Mouse (Mus musculus): Measurements from ENCODE around the gene Pcyt1a. TPM values are rescaled to one million over a fixed set of nuclear protein-coding genes. Genes with fewer than 3 reads are reported as not detected.

Gene Pcyt1a
- polyA plus RNA-seq, 1 experiment, result 45.2 TPM

DNA sequence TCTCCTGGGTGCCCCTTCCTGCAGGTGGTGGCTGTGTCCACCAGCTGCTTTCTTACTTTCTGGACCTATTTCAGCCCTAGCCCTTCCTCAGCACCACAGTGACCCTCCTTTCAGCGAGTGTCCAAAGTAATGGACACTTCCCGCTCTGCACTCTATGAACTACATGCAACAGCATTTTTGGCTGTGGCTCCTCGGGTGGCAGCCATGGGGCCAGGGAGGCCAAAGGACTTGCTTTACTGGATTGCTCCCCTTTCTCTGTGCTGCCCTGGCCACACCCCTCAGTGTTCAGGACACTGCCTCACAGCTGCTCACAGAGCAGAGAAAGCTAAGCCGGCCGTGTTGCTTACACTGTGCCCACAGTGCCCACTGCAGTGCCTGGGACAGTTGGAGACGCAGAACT lies 72.9 kb downstream of the Pcyt1a start:
- H3K4me3 ChIP-seq (ENCODE audit: insufficient read depth, low read length), result no peak overlapping the region
- no peak overlapping the region for H3K27ac ChIP-seq (ENCODE audit: insufficient read depth, low read length)
- no peak for TF ChIP-seq POLR2A (IDR thresholded peaks at IDR 0.05; ENCODE audit: low read depth, low read length)
- no peak for TF ChIP-seq CTCF (IDR thresholded peaks at IDR 0.05; ENCODE audit: borderline replicate concordance, insufficient read depth, low read length)
- no peaks in the 10 kb centered on the region for H3K4me1 ChIP-seq (ENCODE audit: control insufficient read depth, insufficient read depth, low read length)

DNA sequence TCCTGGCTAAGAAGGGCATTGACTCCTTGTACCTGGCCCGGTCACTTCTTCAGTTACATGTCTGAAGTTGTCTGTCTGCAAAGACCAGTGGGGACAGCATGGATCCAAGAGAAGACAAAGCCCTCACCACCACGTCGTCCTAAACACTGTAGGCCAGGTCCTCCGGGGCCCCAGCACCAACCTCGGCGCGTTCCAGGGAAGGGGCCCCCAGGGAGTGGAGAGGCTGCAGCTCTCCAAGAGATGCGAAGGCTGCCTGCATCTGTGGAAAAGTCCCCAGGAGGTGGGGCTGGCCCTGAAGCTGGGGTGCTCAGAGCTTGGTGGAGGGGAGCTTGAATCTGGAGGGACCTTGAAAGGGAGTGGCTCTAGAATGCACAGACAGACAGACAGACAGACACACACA lies 75.6 kb downstream of the Pcyt1a start:
- no peak overlapping the region for H3K4me3 ChIP-seq (ENCODE audit: insufficient read depth, low read length)
- TF ChIP-seq POLR2A (IDR thresholded peaks at IDR 0.05; ENCODE audit: low read depth, low read length) (no peak), CTCF (IDR thresholded peaks at IDR 0.05; ENCODE audit: borderline replicate concordance, insufficient read depth, low read length) (no peak)
- H3K4me1 ChIP-seq (ENCODE audit: control insufficient read depth, insufficient read depth, low read length), result no peaks in the 10 kb centered on the region
- no peak overlapping the region for H3K27ac ChIP-seq (ENCODE audit: insufficient read depth, low read length)

DNA sequence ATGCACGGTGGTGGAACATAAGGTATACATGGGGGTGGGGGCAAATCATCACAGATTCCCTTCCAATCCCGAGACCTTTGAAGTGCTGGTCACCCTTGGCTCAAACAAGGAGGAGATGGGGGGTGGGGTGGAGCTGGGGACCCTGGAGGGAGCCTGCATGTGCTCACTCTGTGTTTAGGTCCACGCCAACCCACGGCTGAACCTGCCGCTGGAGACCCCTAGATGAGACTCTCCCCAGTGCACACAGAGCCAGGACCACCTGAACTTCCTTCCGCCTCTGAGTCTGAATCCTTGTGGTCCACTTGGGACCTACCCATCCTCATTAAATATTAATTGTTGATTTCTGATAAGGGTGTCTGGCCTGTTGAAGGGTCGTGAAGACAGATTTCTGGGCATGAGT lies 76.1 kb downstream of the Pcyt1a start:
- TF ChIP-seq POLR2A (IDR thresholded peaks at IDR 0.05; ENCODE audit: low read depth, low read length), result no peak
- no peak for TF ChIP-seq CTCF (IDR thresholded peaks at IDR 0.05; ENCODE audit: borderline replicate concordance, insufficient read depth, low read length)
- Histone ChIP-seq H3K4me1 (ENCODE audit: control insufficient read depth, insufficient read depth, low read length) (no peaks in the 10 kb centered on the region), H3K27ac (ENCODE audit: insufficient read depth, low read length) (no peak overlapping the region), H3K4me3 (ENCODE audit: insufficient read depth, low read length) (no peak overlapping the region)

DNA sequence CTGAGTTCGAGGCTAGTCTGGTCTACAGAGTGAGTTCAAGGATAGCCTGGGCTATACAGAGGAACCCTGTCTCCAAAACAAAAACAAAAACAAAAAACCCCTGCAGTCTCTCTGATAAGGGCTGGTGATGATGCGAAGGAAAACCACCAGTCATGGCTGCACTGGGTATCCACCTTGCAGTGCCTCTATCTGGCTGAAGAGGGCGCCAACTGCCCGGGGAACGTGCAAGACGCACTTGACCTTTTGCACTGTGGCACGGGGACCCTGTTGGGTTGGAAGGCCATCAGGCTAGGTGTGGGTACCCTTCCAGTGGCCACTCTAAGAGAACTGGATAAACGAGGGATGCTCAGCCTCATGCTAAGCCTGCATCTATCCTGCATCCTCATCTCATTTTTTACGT lies 76.7 kb downstream of the Pcyt1a start:
- Histone ChIP-seq H3K4me3 (ENCODE audit: insufficient read depth, low read length) (no peak overlapping the region), H3K4me1 (ENCODE audit: control insufficient read depth, insufficient read depth, low read length) (no peaks in the 10 kb centered on the region), H3K27ac (ENCODE audit: insufficient read depth, low read length) (no peak overlapping the region)
- TF ChIP-seq POLR2A (IDR thresholded peaks at IDR 0.05; ENCODE audit: low read depth, low read length) (no peak), CTCF (IDR thresholded peaks at IDR 0.05; ENCODE audit: borderline replicate concordance, insufficient read depth, low read length) (peak; percentile 91)

DNA sequence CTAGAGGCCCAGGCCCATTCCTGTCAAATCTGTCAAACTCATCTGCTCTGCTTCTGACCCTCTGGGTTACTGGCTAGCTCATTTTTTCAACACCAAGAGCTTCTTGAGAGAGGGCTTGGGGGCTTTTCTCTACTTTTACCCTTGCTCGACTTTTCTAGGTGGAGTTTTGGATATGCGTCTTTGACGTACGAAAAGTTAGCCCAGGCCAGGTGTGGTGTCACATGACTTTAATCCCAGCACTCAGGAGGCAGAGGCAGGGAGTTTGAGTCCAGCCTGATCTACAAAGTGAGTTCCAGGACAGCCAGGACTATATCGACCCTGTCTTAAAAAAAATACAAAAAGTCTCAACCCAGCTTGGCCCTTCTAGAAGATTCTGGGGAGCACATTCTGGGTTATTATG lies 77.3 kb downstream of the Pcyt1a start:
- TF ChIP-seq POLR2A (IDR thresholded peaks at IDR 0.05; ENCODE audit: low read depth, low read length) (no peak), CTCF (IDR thresholded peaks at IDR 0.05; ENCODE audit: borderline replicate concordance, insufficient read depth, low read length) (no peak)
- no peak overlapping the region for H3K27ac ChIP-seq (ENCODE audit: insufficient read depth, low read length)
- H3K4me3 ChIP-seq (ENCODE audit: insufficient read depth, low read length), result no peak overlapping the region
- H3K4me1 ChIP-seq (ENCODE audit: control insufficient read depth, insufficient read depth, low read length), result no peaks in the 10 kb centered on the region

DNA sequence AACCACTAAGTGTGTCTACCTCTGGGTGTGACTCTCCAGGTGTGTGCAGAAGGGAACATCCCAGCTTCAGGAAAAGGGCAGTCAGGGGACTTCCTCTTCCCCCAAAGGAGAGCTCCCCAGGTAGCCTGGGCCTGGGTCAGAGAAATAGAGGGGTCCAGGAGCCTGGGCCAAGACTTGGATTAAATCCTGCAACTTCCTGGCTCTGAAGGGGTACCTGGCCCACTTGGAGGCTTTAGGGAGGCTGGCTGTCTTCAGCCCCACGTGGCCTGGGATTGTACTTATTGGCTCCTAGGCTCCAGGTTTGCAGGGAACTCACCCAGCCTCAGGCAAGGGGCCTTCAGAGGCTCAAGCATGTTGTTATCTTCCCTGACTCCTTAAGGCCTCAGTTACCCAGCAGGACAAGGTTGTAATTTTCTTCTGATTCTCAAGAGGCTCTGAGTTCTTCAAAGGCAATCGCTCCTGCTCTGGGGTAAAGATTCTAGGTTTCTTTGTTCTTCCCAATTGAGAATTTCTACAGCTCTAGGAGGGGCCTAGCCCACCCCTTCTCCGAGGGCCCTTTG lies 77.9 kb downstream of the Pcyt1a start:
- no peak overlapping the region for H3K4me3 ChIP-seq (ENCODE audit: insufficient read depth, low read length)
- no peak overlapping the region for H3K27ac ChIP-seq (ENCODE audit: insufficient read depth, low read length)
- TF ChIP-seq CTCF (IDR thresholded peaks at IDR 0.05; ENCODE audit: borderline replicate concordance, insufficient read depth, low read length) (no peak), POLR2A (IDR thresholded peaks at IDR 0.05; ENCODE audit: low read depth, low read length) (no peak)
- no peaks in the 10 kb centered on the region for H3K4me1 ChIP-seq (ENCODE audit: control insufficient read depth, insufficient read depth, low read length)

DNA sequence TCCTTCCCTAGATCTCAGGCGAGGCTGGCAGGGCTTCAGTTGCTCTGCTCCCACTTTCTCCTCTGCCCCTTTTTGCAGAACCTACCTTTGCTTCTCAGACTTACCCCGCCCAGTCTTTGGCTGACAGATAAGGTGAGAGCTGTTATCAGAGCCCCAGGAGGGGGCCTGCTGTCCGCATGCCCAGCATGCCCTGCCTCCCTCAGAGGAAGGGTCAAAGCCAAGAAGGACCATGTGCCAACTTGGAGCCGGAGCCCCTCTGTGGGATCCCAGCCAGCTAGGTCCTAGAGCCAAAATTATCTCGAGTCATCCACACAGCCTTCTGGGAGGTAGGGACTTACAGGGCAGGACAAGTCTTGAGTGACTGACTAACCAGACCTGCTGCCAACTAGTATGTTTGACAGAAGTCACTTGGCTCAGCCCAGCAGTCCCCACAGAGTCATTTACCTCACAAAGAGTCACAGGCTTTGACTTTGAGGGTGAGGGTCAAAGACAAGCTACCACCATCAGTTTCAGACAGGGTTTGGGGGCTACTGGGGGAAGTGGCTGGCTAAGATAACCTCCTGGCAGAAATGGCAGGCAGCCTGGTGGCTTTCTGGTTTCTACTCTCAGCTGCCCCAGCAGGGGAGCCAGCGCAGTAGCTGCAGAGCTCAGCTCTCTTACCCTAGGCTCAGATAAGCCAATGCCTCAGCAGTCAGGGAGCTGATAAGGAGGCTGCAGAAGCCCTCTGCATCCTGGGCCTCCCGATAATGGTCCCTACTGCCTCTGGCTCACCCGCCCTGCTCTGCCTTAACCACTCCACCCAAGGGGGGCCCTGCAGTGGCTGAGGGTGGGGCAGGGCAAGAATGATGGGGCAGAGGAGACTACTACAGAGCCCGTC lies 78.6 kb downstream of the Pcyt1a start:
- Histone ChIP-seq H3K4me1 (ENCODE audit: control insufficient read depth, insufficient read depth, low read length) (no peaks in the 10 kb centered on the region), H3K27ac (ENCODE audit: insufficient read depth, low read length) (no peak overlapping the region), H3K4me3 (ENCODE audit: insufficient read depth, low read length) (no peak overlapping the region)
- TF ChIP-seq POLR2A (IDR thresholded peaks at IDR 0.05; ENCODE audit: low read depth, low read length), result no peak
- no peak for TF ChIP-seq CTCF (IDR thresholded peaks at IDR 0.05; ENCODE audit: borderline replicate concordance, insufficient read depth, low read length)

DNA sequence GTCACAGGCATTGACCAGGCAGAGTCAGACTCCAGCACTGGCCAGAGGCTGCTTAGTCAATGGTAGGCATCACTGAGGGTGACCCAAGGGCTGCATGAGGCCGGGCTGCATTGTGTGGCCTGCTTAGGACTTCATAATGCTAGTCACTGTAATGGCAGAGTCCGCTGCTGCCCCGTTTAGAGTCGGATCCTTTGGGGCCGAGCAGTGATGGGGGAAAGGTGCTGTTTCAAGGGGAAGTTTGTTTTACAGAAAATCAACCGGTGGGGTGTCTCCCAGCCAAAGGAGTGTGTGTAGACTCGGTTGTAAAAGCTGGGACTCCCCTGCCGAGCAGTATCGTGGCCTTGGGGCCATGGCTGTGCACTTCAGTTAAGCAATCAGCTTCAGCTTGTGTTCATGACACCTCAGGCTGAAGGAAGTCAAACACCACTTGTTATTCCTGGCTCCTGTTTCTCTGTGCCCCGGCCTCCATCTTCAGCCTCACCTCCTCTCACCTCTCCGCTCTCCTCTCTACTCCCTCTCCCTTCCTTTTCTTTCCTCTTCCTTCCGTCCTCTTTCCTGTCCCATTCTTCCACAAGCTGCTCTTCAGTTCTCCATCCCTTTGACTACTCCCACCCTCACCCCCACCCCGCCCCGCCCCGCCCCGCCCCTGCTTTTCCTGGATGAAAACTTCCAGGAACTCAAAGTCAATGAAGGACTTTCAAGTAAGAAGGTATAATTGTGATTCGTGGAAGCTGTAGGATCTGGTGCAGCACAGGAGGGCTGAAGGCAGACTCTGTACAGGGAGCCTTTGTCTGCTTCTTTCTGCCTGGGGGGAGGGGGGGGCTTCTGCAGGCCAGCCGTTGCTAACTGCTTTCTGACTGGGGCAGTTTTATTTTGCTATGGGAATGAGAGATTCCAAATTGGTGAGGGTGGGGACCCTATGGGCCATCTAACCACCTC lies 79.9 kb downstream of the Pcyt1a start:
- H3K4me3 ChIP-seq (ENCODE audit: insufficient read depth, low read length), result no peak overlapping the region
- no peaks in the 10 kb centered on the region for H3K4me1 ChIP-seq (ENCODE audit: control insufficient read depth, insufficient read depth, low read length)
- H3K27ac ChIP-seq (ENCODE audit: insufficient read depth, low read length), result no peak overlapping the region
- TF ChIP-seq CTCF (IDR thresholded peaks at IDR 0.05; ENCODE audit: borderline replicate concordance, insufficient read depth, low read length) (no peak), POLR2A (IDR thresholded peaks at IDR 0.05; ENCODE audit: low read depth, low read length) (no peak)

DNA sequence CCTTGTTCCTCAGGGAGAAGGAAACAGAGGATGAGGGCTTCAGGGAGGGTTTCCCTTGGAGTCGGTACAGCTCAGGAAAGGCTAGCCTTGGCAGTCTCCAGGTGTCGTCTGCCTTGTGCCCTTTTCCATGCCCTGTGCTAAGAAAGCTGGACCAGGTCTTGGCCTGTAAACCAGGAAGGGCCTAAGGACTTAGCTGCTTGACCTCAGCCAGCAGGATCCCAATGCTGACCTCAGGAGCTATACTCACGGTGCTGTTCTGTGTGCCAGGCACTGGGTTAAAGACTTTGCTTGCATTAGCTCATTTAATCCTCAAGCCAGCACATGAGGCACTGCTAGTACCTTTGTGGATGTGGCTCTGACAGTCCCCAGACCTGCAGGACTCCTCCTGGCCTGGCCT lies 80.6 kb downstream of the Pcyt1a start:
- no peak overlapping the region for H3K27ac ChIP-seq (ENCODE audit: insufficient read depth, low read length)
- H3K4me1 ChIP-seq (ENCODE audit: control insufficient read depth, insufficient read depth, low read length), result no peaks in the 10 kb centered on the region
- H3K4me3 ChIP-seq (ENCODE audit: insufficient read depth, low read length), result no peak overlapping the region
- no peak for TF ChIP-seq POLR2A (IDR thresholded peaks at IDR 0.05; ENCODE audit: low read depth, low read length)
- TF ChIP-seq CTCF (IDR thresholded peaks at IDR 0.05; ENCODE audit: borderline replicate concordance, insufficient read depth, low read length), result no peak

Measured in embryonic fibroblast, embryonic 13.5 days (primary cell).